Mouse (Mus musculus): ENCODE measurements around the gene Klk6.

- TF ChIP-seq CTCF (IDR thresholded peaks at IDR 0.05; ENCODE audit: low read depth, low read length) (no peak), TAL1 (conservative IDR thresholded peaks at IDR 0.05; ENCODE audit: low read depth, low read length) (no peak)
These were observed 47.8 kb upstream of the Klk6 start for GRCm38 (mm10) chr7:43776506-43776905.

Data from G1E (cell line).